Mouse (Mus musculus): ENCODE results near the gene Nckap5. TPM values are rescaled to one million over a fixed set of nuclear protein-coding genes. Genes with fewer than 3 reads are reported as not detected.
A peak's percentile ranks its signal among the peaks of the same experiment; 100 is the strongest.

The Nckap5 gene
- polyA plus RNA-seq, 1 experiment from 2014 or later = 10.1 TPM

- Histone ChIP-seq H3K36me3 (ENCODE audit: control insufficient read depth, insufficient read depth, low read length) (no peaks in the 10 kb centered on the region), H3K9ac (ENCODE audit: low read length) (peak overlapping the region; percentile 52), H3K27me3 (replicated peaks; ENCODE audit: control insufficient read depth, insufficient read depth, low read length) (no peaks in the 10 kb centered on the region), H3K4me3 (ENCODE audit: low read depth, low read length) (peak overlapping the region; percentile 45), H3K27ac (ENCODE audit: low read depth) (0 out of 2 replicates have a peak overlapping the region, but pooled peaks have one; percentile 33), H3K4me2 (ENCODE audit: low read length) (peak overlapping the region; percentile 63), H3K9me3 (ENCODE audit: control insufficient read depth, low read length) (no peaks in the 10 kb centered on the region), H3K4me1 (replicated peaks; ENCODE audit: control insufficient read depth, insufficient read depth, low read length) (peaks cover 5% of the 10 kb centered on the region; the same call in 1 of the 2 replicates)
- 6% methylated on average over 18 of the region's 18 CpGs for WGBS
- peak; percentile 71; the same call in 1 of the 2 replicates for ATAC-seq (replicated peaks; ENCODE audit: low FRiP score, low TSS enrichment, low read depth)
- peak; percentile 84 for DNase-seq (ENCODE audit: low spot score)
Measured at GRCm38 (mm10) chr1:126737554-126738290, 92.9 kb downstream of the Nckap5 start.

- H3K4me3 ChIP-seq (ENCODE audit: low read depth, low read length) = no peak overlapping the region
- H3K4me2 ChIP-seq (ENCODE audit: low read length) = no peak overlapping the region
- no peak for ATAC-seq (replicated peaks; ENCODE audit: low FRiP score, low TSS enrichment, low read depth)
- no peak overlapping the region for H3K9ac ChIP-seq (ENCODE audit: low read length)
- H3K36me3 ChIP-seq (ENCODE audit: control insufficient read depth, insufficient read depth, low read length) = no peaks in the 10 kb centered on the region
- H3K9me3 ChIP-seq (ENCODE audit: control insufficient read depth, low read length) = no peaks in the 10 kb centered on the region
- DNase-seq (ENCODE audit: low spot score) = no peak
- 0 out of 2 replicates have a peak, but pooled peaks cover under 1% of the 10 kb centered on the region for H3K4me1 ChIP-seq (replicated peaks; ENCODE audit: control insufficient read depth, insufficient read depth, low read length)
- H3K27me3 ChIP-seq (replicated peaks; ENCODE audit: control insufficient read depth, insufficient read depth, low read length) = no peaks in the 10 kb centered on the region
- no peak overlapping the region for H3K27ac ChIP-seq (ENCODE audit: low read depth)
Measured at GRCm38 (mm10) chr1:126731691-126732090, 98.9 kb downstream of the Nckap5 start.

GRCm38 (mm10) chr1:126726400-126727055 lies 104.1 kb downstream of the Nckap5 start:
- 53% methylated on average over 6 of the region's 6 CpGs for WGBS
- no peaks in the 10 kb centered on the region for H3K36me3 ChIP-seq (ENCODE audit: control insufficient read depth, insufficient read depth, low read length)
- H3K4me1 ChIP-seq (replicated peaks; ENCODE audit: control insufficient read depth, insufficient read depth, low read length) = no peaks in the 10 kb centered on the region
- H3K9me3 ChIP-seq (ENCODE audit: control insufficient read depth, low read length) = no peaks in the 10 kb centered on the region
- no peak overlapping the region for H3K4me3 ChIP-seq (ENCODE audit: low read depth, low read length)
- H3K4me2 ChIP-seq (ENCODE audit: low read length) = no peak overlapping the region
- H3K27me3 ChIP-seq (replicated peaks; ENCODE audit: control insufficient read depth, insufficient read depth, low read length) = no peaks in the 10 kb centered on the region
- no peak overlapping the region for H3K9ac ChIP-seq (ENCODE audit: low read length)
- H3K27ac ChIP-seq (ENCODE audit: low read depth) = no peak overlapping the region
- ATAC-seq (replicated peaks; ENCODE audit: low FRiP score, low TSS enrichment, low read depth) (no peak), DNase-seq (ENCODE audit: low spot score) (no peak)

GRCm38 (mm10) chr1:126725628-126726367 lies 104.8 kb downstream of the Nckap5 start:
- H3K27ac ChIP-seq (ENCODE audit: low read depth) = no peak overlapping the region
- ATAC-seq (replicated peaks; ENCODE audit: low FRiP score, low TSS enrichment, low read depth) = no peak

GRCm38 (mm10) chr1:126721917-126722316 lies 108.7 kb downstream of the Nckap5 start:
- Histone ChIP-seq H3K27me3 (replicated peaks; ENCODE audit: control insufficient read depth, insufficient read depth, low read length) (no peaks in the 10 kb centered on the region), H3K4me3 (ENCODE audit: low read depth, low read length) (no peak overlapping the region), H3K4me1 (replicated peaks; ENCODE audit: control insufficient read depth, insufficient read depth, low read length) (no peaks in the 10 kb centered on the region), H3K4me2 (ENCODE audit: low read length) (no peak overlapping the region), H3K36me3 (ENCODE audit: control insufficient read depth, insufficient read depth, low read length) (no peaks in the 10 kb centered on the region), H3K9ac (ENCODE audit: low read length) (no peak overlapping the region), H3K9me3 (ENCODE audit: control insufficient read depth, low read length) (no peaks in the 10 kb centered on the region), H3K27ac (ENCODE audit: low read depth) (no peak overlapping the region)
- DNase-seq (ENCODE audit: low spot score) (no peak), ATAC-seq (replicated peaks; ENCODE audit: low FRiP score, low TSS enrichment, low read depth) (no peak)
- 73% methylated on average over 1 of the region's 1 CpGs for WGBS

More at GRCm38 (mm10) chr1:126725628-126726367, 104.8 kb downstream of the Nckap5 start:
- Histone ChIP-seq H3K4me1 (replicated peaks; ENCODE audit: control insufficient read depth, insufficient read depth, low read length) (no peaks in the 10 kb centered on the region), H3K9ac (ENCODE audit: low read length) (no peak overlapping the region), H3K27me3 (replicated peaks; ENCODE audit: control insufficient read depth, insufficient read depth, low read length) (no peaks in the 10 kb centered on the region), H3K4me3 (ENCODE audit: low read depth, low read length) (no peak overlapping the region), H3K36me3 (ENCODE audit: control insufficient read depth, insufficient read depth, low read length) (no peaks in the 10 kb centered on the region), H3K4me2 (ENCODE audit: low read length) (no peak overlapping the region), H3K9me3 (ENCODE audit: control insufficient read depth, low read length) (no peaks in the 10 kb centered on the region)
- WGBS = 65% methylated on average over 9 of the region's 9 CpGs
- DNase-seq (ENCODE audit: low spot score) = no peak

- no peaks in the 10 kb centered on the region for H3K9me3 ChIP-seq (ENCODE audit: control insufficient read depth, low read length)
- WGBS = 44% methylated on average over 5 of the region's 5 CpGs
- no peak for DNase-seq (ENCODE audit: low spot score)
- H3K4me1 ChIP-seq (replicated peaks; ENCODE audit: control insufficient read depth, insufficient read depth, low read length) = no peaks in the 10 kb centered on the region
- no peak overlapping the region for H3K4me3 ChIP-seq (ENCODE audit: low read depth, low read length)
- no peak overlapping the region for H3K27ac ChIP-seq (ENCODE audit: low read depth)
- H3K36me3 ChIP-seq (ENCODE audit: control insufficient read depth, insufficient read depth, low read length) = no peaks in the 10 kb centered on the region
- H3K27me3 ChIP-seq (replicated peaks; ENCODE audit: control insufficient read depth, insufficient read depth, low read length) = no peaks in the 10 kb centered on the region
- H3K9ac ChIP-seq (ENCODE audit: low read length) = no peak overlapping the region
- no peak overlapping the region for H3K4me2 ChIP-seq (ENCODE audit: low read length)
- ATAC-seq (replicated peaks; ENCODE audit: low FRiP score, low TSS enrichment, low read depth) = peak; percentile 77
Measured at GRCm38 (mm10) chr1:126719733-126720348, 110.8 kb downstream of the Nckap5 start.

- WGBS = 97% methylated on average over 16 of the region's 16 CpGs
- no peak overlapping the region for H3K4me3 ChIP-seq (ENCODE audit: low read depth, low read length)
- H3K9ac ChIP-seq (ENCODE audit: low read length) = no peak overlapping the region
Measured at GRCm38 (mm10) chr1:126706611-126707010, 124.0 kb downstream of the Nckap5 start.

GRCm38 (mm10) chr1:126700978-126701320 lies 129.7 kb downstream of the Nckap5 start:
- no peaks in the 10 kb centered on the region for H3K36me3 ChIP-seq (ENCODE audit: control insufficient read depth, insufficient read depth, low read length)
- no peaks in the 10 kb centered on the region for H3K27me3 ChIP-seq (replicated peaks; ENCODE audit: control insufficient read depth, insufficient read depth, low read length)
- WGBS = 87% methylated on average over 4 of the region's 4 CpGs
- no peak overlapping the region for H3K27ac ChIP-seq (ENCODE audit: low read depth)
- no peaks in the 10 kb centered on the region for H3K4me1 ChIP-seq (replicated peaks; ENCODE audit: control insufficient read depth, insufficient read depth, low read length)
- no peak overlapping the region for H3K4me3 ChIP-seq (ENCODE audit: low read depth, low read length)
- H3K9me3 ChIP-seq (ENCODE audit: control insufficient read depth, low read length) = no peaks in the 10 kb centered on the region
- H3K4me2 ChIP-seq (ENCODE audit: low read length) = no peak overlapping the region
- DNase-seq (ENCODE audit: low spot score) (no peak), ATAC-seq (replicated peaks; ENCODE audit: low FRiP score, low TSS enrichment, low read depth) (no peak)
- H3K9ac ChIP-seq (ENCODE audit: low read length) = no peak overlapping the region

More at GRCm38 (mm10) chr1:126706611-126707010, 124.0 kb downstream of the Nckap5 start:
- Histone ChIP-seq H3K4me2 (ENCODE audit: low read length) (no peak overlapping the region), H3K27ac (ENCODE audit: low read depth) (no peak overlapping the region), H3K4me1 (replicated peaks; ENCODE audit: control insufficient read depth, insufficient read depth, low read length) (no peaks in the 10 kb centered on the region), H3K9me3 (ENCODE audit: control insufficient read depth, low read length) (no peaks in the 10 kb centered on the region), H3K36me3 (ENCODE audit: control insufficient read depth, insufficient read depth, low read length) (no peaks in the 10 kb centered on the region), H3K27me3 (replicated peaks; ENCODE audit: control insufficient read depth, insufficient read depth, low read length) (no peaks in the 10 kb centered on the region)
- ATAC-seq (replicated peaks; ENCODE audit: low FRiP score, low TSS enrichment, low read depth) (no peak), DNase-seq (ENCODE audit: low spot score) (no peak)
